Mouse (Mus musculus) urinary bladder, adult 18-20 months (tissue): ENCODE measurements at regions not wholly inside any gene's neighbourhood (a gene's known extent, or its start where the extent isn't known, plus 50 kb on each side); places are given as distances from the start of the nearest gene placed in this dataset.

ENCODE experiments used
- DNase-seq, 2 experiments: peaks; one replicate each; pipeline ENCODE4 v3.0.0; 2022; ENCODE audit warnings: low spot score in 2 of 2, mixed read lengths in 2 of 2

DNA sequence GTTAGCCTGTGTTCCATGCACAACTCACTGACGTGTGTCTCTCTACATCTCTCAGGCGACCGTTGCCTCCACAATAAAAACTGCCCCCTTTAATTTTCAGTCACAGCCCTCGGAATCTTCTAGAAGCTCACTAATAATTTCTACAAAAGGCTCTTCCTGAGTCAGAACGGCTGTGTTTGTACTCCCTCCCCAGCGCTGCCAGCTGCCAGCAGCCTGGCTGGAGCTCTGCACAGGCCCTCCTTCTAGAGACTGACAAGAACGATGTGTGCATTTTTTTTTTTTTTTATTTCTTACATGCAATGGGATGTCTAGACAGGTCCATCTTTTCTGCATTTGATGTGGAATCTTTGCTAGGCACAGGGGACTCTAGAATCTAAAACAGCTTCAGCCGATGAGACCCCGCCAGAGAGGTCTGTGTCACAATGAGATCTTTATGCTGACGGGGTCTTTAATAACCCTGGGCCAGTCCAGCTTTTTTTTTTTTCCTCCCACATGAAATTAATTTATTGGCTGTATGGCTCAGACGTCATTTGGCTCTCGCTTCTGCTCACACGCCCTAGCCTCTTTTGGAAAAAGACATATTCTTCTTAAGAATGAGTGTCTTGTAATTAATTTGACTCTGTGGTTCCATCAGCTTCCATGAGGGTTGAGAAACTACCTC lies 185.8 kb upstream of the Zfp507 start:
- DNase-seq, result no peak

DNA sequence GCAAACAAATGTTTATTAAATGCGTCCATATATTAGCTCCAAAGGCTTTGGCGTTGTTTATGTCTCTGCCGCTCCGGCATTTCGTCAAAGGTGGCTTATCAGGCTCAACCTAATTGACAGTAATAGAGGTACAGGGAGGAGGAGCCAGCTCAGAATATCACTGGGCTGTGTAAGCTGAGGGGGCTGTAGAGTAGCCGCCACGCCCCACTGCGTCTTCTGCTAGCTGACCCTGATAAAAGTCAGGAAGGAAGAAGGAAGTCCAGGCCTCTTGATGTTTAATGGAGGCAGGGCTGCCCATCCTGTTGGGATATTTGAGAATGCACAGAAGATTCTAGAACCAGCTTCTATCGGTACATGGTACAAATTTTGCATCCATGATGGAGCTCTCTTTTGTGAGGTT lies 175.2 kb upstream of the Zfp507 start:
- no peak for DNase-seq

DNA sequence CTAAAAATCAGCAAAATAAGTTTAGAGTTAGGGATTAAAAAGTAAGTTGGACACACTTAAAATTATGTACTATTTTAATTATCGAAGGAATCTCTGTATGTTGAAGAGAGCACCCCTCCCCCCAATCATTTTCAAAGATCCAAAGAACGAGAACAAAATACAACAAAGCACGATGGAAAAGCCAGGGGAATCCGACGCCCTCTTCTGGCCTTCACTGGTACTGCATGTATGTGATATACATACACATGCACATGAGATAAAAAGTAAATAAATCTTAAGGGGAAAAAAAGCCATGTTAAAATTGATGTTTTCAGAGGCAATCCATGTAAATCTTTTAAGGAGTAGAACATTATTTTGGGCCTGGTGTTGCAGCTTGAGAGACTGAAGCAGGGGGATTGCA lies 155.9 kb upstream of the Zfp507 start:
- no peak for DNase-seq

DNA sequence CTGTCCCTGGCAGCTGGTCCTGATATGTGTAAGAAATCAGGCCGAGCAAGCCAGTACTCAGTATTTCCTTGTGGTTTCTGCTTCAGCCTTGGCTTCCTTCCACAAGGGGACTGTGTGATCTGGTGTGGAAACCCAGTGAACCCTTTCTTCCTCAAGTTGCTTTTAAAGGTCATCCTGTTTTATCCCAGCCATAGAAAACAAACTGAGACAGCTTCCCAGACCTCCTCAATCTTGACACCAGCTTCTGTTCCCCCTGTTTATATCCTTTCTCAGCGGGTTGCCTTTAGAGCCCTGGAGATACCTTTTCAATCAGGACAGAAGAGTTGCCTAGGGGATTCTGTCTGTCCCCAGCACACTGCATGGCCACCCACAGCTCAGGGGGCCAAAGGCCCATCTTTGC lies 155.2 kb upstream of the Zfp507 start:
- no peak for DNase-seq

DNA sequence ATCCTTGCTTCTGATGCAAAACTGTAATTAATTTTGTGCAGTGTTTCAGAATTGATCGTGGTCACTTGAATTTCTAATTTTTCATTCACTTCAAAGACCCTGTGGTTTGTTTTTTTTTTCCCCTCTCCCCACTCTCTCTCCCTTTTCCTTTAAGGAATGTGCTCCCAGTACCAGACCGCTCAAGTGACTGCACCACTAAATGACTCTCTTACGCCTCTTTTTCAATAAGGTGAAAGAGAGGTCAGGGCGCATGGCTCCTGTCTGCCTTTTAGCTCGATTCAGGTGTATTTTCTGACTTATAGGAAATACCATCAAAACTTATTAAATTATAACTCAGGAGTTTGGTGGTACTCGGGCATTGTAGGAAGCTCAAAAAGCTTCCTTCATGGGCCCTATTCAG lies 146.0 kb upstream of the Zfp507 start:
- no peak for DNase-seq

DNA sequence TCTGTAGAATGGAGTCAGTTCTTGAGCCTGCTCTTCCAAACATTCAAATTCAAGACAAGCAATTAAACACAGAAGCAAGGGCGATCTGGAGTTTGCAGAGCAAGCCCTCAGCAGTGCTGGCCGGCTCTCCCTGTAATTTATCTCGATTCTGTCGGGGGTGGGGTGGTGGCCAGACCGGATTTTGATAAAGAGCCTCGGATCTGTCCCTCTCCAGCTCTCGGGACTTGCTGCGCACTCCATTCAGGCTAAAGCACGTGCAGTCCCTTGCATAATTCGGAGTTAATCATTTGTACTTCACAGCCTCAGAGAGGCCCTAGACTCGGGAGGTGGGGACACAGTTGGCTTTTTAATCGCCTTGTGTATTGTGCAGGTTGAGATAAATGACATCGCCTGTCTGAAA lies 145.6 kb upstream of the Zfp507 start:
- DNase-seq, result no peak

DNA sequence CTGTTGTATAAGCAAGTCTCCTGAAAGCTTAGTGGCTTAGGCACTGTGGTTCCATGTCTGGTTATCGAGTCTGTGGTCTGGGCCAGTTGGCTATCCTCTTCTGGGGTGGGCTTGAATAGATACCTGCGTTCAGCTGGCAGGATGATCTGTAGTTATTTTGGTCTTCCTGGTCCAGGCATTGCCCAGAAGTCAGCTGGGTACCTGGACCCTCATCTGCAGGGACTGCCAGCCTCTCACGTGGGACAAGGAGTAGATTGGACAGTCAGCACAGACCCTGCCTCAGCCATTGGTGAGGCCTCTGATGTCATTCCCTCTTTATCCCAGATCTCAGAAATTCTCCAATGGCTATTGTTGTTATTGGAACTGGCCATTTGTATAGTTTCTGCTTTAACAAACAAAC lies 138.3 kb upstream of the Zfp507 start:
- no peak for DNase-seq

DNA sequence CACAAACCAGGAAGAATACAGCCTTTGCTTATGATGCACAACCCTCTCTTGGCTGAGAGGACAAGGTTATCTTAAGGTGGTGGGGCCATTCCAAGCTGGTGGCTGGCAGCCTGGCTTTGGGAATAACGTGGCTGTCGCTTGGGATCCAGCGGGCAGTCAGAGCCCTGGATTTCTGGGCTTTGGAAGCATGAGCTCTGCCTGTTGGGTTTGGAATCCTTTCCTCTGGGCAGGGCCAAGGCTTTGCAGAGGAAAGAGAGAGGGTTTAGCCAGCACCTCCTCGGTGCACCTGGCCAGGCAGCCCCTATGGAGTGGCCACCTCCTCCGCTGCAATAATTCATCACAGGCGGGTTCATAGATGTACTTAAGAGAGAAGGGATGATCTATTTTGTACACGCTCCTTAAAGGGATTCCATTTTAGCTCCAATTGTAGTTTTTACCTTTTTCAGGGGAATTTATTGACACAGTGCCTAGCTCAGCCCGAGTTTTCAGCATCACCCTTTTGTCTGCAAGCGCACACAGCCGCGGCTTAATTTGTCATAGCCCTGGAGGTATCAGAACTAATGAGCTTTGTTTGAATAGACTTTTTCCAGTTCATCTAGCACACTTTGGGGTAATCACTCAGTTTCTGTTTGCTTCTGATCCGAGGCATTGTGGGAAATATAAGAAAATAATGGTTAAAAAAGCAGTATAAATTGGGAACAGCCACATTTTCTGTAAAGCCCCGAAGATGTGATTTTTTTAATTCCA lies 135.5 kb upstream of the Zfp507 start:
- no peak for DNase-seq

DNA sequence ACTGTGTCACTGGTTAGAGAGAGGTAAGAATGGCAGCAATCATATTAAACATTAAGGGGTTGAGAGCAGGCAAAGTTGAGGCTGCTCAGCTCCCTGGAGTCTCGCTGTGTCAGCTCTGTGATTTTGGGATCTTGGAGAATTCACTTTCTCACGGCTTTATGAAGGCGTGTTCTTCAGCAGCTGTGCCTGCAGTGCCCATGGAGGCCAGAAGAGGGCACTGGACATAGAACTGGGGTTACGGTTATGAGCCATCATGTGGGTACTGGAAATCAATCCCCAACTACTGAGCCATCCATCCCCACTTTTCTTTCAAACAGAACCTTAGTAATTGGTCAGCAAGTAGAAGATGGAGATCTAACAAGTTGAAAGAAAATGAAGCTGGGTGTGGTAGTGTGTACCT lies 123.9 kb upstream of the Zfp507 start:
- DNase-seq, result no peak

DNA sequence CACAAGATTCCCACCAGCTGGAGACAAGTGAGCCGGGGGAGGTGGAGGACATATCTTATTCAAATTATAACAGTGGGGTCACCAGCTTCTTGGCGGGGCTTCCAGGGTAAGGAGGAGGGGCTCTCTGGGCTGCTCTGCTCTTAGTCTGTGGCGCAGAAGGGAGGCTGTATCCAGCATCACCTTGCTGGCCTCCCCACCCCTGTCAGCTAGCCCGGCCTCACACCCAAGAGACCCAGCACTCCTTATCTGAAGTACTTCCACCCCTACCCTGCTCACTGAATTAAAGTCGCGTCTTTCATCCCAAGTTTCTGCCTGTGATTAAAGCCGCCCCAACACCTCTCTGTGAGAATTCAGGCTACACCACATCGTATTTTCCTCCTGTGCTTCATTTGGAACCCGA lies 119.8 kb upstream of the Zfp507 start:
- DNase-seq, result no peak

DNA sequence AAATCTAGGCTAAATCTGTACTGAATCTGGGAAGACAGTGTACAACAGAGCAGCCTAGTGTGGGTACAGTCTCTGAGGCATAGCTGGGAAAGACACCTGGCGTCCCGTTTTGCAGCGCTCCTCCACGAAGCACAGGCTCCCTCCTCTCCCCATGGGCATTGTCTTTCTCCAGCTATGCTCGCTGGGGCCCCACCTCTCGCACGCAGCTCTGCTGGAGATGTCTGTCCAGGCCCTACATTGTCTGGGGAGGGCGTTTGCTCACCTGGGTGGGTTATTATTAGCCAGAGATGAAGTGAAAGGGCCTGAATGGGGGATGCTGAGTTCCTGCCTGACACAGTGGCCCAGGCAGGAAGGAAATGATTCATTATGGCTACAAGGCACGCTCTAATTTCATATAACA lies 118.1 kb upstream of the Zfp507 start:
- no peak for DNase-seq

DNA sequence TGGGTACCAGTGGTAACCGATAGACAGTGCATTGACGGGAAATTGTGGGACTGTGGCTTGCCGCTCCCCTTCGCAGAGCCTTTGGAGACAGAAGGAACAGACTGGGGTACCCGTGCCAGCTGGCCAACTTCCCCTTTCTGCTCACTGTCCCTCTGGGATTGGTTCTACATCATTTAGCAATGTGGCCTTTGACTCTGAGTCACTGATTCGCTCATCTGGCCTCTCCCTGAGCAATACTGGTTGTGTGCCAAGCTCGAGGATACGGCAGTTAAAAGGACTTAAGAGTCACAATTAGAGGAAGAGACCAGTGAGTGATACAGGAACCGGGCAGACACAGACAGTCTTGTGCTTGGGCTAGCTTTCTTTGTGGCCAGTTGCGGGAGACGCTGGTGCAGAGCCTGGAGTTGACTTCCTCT lies 117.4 kb upstream of the Zfp507 start:
- no peak for DNase-seq

DNA sequence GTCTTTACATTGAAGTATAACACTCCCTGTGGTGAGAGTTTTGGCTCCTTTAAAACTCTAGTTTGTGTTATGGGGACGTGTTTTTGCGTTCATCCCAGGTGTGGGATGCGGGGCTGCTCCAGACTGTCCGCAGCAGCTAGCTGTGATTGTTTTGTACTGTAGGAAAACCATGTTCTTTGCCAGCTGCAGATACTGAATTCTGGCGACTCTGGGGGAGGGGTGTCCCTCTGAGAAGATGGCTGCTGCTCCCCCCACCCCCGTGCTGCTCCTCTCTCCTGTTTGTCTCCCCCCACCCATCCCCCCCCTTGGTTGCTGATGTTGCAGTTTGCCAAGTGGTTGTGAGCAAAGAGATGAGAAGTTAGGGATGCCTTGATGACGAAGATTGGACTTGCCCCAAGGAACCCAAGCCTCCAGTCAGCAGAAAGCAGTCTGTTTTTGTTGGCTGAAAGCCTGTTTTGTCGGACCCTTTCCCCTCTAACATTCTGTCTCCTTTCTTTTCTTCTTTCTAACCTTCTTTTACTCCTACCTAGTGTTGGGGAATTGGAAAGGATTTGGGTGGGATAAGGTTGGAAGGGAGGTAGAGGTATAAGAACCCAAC lies 107.4 kb upstream of the Zfp507 start:
- no peak for DNase-seq

DNA sequence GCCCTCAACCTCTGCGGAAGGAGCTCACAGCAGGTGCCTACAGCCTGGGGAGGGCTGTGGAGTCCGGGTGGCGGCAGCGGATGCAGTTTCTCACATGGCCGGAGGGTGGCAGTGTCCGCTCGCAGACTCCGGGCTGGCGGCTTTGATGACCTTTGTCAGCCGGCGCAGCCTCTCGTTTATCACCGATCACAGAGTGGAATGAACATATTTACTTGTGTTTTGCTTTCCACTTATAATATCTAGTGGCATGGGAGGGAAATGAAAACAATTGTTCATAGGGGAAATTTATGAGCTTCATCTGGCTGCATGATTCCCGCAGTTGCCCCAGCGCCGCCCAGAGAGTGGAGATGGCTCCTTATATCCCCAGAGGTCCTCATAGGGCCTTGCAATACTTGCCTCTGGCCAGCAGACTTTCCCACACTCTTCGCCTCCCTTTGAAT lies 99.2 kb upstream of the Zfp507 start:
- DNase-seq, result peak; percentile 28 to 58

DNA sequence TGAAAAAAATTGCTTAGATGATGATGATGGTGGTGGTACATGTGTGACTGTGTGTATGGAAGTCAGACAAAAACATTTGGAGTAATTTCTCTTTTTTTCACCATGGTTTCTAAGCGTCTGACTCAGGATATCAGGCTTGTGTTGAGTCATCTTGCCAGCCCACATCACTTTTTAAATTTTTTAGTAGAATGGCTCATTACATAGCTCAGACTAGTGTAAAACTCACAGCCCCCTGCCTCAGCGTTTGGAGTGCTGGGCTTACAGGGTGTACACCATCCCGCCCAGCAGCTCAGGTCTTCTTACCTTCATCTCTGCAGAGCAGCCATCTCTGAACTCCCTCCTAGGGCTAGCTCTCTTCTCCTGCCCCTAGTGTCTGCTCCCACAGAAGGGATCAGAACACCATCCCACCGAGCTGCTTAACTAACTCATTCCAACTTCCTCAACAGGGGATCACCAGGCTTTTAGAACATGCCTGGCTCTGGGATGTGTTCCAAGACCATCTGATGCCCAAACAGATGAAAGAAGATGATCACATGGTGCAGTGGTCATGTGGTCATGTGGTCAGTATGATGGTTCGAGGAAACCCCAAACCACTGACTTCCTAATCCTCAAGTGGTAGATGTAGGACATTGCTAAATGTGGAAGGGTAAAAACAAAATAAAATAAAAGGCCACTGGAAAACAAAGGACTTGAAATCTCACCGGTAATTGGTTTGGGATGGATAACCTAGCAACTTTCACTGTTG lies 96.1 kb upstream of the Zfp507 start:
- no peak for DNase-seq

DNA sequence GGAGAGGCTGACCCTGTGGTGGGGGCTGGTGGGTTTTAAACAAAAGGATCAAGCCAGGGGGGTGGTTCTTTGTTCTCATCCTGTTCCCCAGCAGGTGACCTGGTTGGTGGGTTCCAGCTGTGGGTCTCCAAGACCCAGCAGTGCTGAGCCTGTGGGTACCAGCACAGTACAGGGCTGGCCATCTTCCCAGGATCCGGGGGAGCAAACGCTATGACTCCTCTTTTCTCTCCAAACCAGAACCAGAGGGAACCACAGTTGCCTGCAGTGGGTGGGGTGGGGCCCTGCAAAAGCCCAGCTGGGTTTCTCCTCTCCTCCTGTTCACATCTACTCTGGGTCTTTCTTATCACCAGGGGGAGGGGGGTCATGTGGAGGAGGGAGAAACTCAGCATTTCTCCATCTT lies 90.5 kb upstream of the Zfp507 start:
- DNase-seq, result no peak

DNA sequence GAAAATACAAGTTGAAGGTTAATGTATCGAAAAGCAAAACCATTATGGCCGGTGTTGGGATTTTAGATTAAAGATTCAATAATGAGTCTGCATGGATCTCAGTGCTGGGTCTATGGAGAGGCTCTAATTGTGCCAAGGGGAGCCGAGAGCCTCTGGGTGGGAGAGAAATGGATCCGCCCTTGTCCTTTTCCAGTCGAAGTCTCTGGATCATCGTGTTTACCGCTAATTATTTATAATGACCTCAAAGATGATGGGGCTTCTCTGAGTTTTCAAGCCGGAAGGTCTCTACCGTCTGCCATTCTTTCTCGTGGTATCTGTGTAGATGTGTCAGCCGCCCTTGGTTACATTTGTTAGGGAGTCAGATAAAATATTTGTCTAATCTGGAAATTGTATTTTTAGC lies 83.2 kb upstream of the Zfp507 start:
- DNase-seq, result no peak

DNA sequence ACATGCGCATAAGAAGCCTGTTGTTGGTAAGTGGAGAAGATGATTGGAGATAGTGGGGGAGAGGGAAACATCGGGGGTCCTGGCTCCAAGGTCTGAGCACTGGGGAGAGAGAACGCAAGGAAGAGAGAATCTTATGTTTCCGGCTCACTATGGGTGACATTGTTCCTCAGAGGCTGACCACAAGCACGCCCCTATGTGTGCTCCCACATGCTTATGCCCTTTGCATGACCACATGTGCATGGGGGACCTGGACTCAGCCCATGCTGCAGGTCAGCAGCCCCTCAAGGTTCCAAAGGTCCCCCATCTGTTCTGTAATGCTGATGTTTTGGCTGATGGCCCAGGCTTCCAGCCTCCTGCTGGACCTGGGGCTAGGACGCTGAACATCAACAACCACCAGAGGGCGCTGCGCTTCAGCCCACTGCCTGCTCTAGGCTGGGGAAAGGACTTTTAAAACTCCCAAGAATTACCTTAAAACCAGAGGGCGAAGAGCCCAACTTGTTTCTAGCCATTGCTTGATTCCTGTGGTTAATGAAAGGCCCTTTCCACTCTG lies 77.0 kb upstream of the Zfp507 start:
- peak; percentile 25 to 62 for DNase-seq

DNA sequence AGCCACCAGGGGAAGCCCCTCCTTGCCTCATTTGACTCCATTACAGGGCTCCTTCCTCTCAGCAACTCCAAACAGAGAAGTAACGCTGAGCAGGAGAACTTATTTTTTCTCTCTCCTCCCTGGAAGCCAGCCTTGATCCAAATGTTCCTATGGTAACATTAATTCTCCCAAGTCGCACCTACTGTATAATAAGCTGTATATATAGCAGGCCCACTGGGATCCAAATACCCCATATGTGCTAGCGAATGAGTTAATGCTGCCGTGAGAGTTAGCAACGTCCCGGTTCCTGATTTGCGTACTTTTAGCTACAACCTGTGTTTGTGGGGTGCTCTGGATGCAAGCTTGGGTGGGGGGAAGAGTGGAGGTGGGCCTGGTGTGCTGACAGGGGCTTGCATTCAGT lies 75.4 kb upstream of the Zfp507 start:
- DNase-seq, result no peak

DNA sequence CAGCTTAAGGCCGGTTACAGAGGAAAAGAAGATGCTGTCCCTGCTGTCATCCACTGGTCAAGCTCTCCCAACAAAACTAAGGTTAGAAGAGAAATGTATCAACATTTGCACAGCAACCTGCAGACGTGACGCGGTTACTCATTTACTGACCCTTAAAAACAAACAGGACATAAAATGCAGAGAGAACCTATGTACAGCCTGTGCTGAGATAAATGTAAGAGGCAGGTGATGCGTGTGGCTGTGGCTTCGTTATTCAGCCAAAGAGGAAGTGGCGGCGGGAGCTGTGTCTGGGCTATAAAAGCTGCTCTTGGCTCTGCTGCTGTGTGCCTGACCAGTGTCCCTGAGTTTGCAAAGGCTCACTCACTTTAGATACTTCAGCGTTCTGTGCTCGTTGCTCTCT lies 58.2 kb upstream of the Zfp507 start:
- DNase-seq, result no peak

DNA sequence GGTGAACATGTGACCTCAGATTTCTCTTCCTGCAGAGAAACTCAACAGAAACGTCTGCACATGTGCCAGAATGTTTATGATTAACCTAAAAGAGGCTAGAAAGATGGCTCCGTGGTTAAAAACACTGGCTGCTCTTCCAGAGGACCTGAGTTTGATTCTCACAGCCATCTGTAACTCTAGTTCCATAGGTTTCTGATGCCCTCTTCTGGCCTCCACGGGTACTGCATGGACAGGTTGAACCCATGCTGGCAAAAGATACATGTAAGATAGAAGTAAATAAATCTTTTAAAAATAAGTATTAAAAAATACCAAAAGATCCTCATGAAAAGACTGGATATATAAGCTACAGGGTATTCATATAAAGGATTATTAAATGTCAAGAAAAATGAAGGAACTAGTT lies 56.8 kb upstream of the Zfp507 start:
- no peak for DNase-seq

DNA sequence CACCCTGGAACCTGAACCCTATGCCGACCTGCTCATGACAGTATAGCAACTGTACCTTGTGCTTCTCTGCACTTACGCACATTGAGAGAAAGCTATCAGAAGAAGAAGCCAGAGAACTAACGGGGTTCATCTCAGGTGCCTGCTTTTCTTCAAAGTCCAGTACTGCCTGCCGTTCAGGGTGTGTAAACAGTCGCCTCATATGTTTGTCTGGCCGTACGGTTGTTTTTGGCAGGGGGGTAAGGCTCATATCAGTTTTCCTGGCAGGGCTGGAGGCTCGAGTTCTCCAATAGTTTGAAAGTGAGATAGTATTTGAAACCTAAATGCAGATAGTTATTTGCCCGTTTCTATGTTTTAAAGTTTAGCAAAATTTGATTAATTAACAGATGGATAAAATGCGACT lies 54.9 kb upstream of the Zfp507 start:
- DNase-seq, result no peak
